Mouse (Mus musculus): ENCODE data around the gene Rbfox1. TPM values are rescaled to one million over a fixed set of nuclear protein-coding genes. Genes with fewer than 3 reads are reported as not detected.

Gene Rbfox1
- polyA plus RNA-seq, 1 experiment from 2014 or later: 125 TPM

DNA sequence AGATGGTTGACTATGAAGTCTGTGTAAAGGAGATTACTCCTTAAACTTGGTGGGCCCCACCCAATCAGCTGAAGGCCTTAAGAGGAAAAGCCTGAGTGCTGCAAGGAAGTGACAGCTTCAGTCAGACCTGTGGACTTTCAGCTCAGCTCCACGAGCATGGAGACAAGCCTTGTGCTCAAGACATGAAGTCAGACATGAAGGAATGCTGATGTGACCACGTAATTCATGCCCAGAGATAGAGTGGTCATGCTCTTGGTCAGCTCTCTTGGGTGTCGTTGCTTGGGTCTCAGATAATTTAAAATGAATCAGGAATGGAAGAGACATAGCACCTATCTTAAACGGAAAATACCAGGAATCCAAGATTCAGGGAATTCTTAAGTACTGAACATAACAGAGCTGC lies 1019.8 kb downstream of the Rbfox1 start:
- no peak overlapping the region for H3K4me3 ChIP-seq (replicated peaks; ENCODE audit: low read depth, low read length)
- no peak for ATAC-seq (ENCODE audit: low FRiP score, low TSS enrichment)
- 83% methylated on average over 4 of the region's 4 CpGs for WGBS

DNA sequence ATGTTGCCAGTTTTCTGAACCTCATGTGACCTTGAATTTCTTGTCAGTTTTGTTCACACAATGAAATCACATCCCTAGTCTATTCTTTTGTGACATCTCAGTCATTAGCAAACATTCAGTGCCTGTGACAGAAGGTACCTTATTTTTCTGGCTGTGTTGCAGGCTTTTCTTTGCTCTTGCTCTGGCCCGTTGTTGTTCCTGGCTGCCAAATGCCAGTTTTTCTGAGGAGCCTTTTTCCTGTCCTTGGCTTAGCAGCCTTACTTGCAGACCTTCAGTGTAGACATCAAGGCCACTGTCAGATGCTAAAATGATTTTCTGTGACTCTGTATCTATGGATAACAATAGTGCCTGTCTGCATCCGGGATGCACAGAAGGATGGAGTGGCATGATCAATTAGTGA lies 1020.8 kb downstream of the Rbfox1 start:
- Histone ChIP-seq H3K9ac (replicated peaks; ENCODE audit: low read length) (no peak overlapping the region), H3K4me1 (ENCODE audit: control insufficient read depth, insufficient read depth, low read length) (no peaks in the 10 kb centered on the region), H3K27me3 (ENCODE audit: control insufficient read depth, insufficient read depth, low read length) (no peaks in the 10 kb centered on the region), H3K4me3 (replicated peaks; ENCODE audit: low read depth, low read length) (no peak overlapping the region), H3K27ac (replicated peaks; ENCODE audit: low read depth, low read length) (0 out of 2 replicates have a peak overlapping the region, but pooled peaks have one; percentile 13), H3K36me3 (ENCODE audit: control insufficient read depth, insufficient read depth, low read length) (no peaks in the 10 kb centered on the region), H3K4me2 (ENCODE audit: low read length) (no peak overlapping the region), H3K9me3 (ENCODE audit: control insufficient read depth, low read length) (no peaks in the 10 kb centered on the region)
- DNase-seq (no peak), ATAC-seq (ENCODE audit: low FRiP score, low TSS enrichment) (no peak)
- WGBS: 36% methylated on average over 2 of the region's 2 CpGs

More for the DNA sequence above, 1019.8 kb downstream of the Rbfox1 start:
- H3K27ac ChIP-seq (replicated peaks; ENCODE audit: low read depth, low read length): no peak overlapping the region
- H3K27me3 ChIP-seq (ENCODE audit: control insufficient read depth, insufficient read depth, low read length): no peaks in the 10 kb centered on the region
- H3K9ac ChIP-seq (replicated peaks; ENCODE audit: low read length): no peak overlapping the region
- no peak for DNase-seq
- no peak overlapping the region for H3K4me2 ChIP-seq (ENCODE audit: low read length)
- H3K36me3 ChIP-seq (ENCODE audit: control insufficient read depth, insufficient read depth, low read length): no peaks in the 10 kb centered on the region
- no peaks in the 10 kb centered on the region for H3K9me3 ChIP-seq (ENCODE audit: control insufficient read depth, low read length)
- H3K4me1 ChIP-seq (ENCODE audit: control insufficient read depth, insufficient read depth, low read length): no peaks in the 10 kb centered on the region

DNA sequence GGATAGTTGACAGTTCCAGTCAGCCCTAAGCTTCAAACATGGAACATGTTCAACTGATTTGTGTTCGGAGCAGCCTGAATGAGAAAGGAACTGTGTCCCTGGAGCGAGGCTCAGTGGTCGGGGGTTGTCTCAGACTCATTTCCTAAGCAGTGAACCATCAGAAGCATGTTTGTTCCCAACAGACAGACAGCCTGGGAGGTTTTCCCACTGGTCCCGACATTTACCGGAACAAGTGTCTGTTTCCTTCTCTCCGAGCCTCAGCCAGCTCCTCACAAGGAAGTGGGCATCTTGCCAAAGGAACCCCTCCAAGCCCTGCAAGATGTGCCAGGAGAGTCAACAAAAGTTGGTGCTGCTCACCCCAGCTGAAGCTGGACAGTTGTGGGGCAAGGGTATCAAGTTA lies 1022.4 kb downstream of the Rbfox1 start:
- no peaks in the 10 kb centered on the region for H3K9me3 ChIP-seq (ENCODE audit: control insufficient read depth, low read length)
- H3K27ac ChIP-seq (replicated peaks; ENCODE audit: low read depth, low read length): no peak overlapping the region
- no peak overlapping the region for H3K9ac ChIP-seq (replicated peaks; ENCODE audit: low read length)
- no peaks in the 10 kb centered on the region for H3K4me1 ChIP-seq (ENCODE audit: control insufficient read depth, insufficient read depth, low read length)
- H3K36me3 ChIP-seq (ENCODE audit: control insufficient read depth, insufficient read depth, low read length): no peaks in the 10 kb centered on the region
- 65% methylated on average over 6 of the region's 6 CpGs for WGBS
- DNase-seq: peak; percentile 41
- no peak overlapping the region for H3K4me3 ChIP-seq (replicated peaks; ENCODE audit: low read depth, low read length)
- no peak for ATAC-seq (ENCODE audit: low FRiP score, low TSS enrichment)
- no peak overlapping the region for H3K4me2 ChIP-seq (ENCODE audit: low read length)
- H3K27me3 ChIP-seq (ENCODE audit: control insufficient read depth, insufficient read depth, low read length): no peaks in the 10 kb centered on the region

DNA sequence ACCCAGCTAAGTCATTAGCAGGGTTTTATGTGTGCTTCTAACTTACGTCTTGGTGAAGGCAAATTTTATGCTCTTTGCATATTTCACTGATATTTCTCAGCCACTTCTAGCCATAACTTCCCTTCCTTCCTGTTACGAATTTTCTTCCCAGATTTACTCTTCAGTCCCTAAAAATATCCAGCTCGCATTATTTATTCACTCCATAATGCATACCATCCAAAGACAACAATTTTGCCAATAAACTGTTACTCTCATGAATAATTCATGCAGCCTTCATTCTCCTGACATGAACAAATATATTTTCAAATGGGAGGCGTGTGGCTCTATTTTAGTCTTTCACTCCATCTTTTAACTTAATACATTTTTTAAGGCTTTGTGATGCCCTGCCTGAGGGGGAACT lies 1029.4 kb downstream of the Rbfox1 start:
- Histone ChIP-seq H3K9ac (replicated peaks; ENCODE audit: low read length) (no peak overlapping the region), H3K4me2 (ENCODE audit: low read length) (no peak overlapping the region), H3K27ac (replicated peaks; ENCODE audit: low read depth, low read length) (no peak overlapping the region), H3K4me1 (ENCODE audit: control insufficient read depth, insufficient read depth, low read length) (no peaks in the 10 kb centered on the region), H3K36me3 (ENCODE audit: control insufficient read depth, insufficient read depth, low read length) (no peaks in the 10 kb centered on the region), H3K4me3 (replicated peaks; ENCODE audit: low read depth, low read length) (no peak overlapping the region), H3K9me3 (ENCODE audit: control insufficient read depth, low read length) (no peaks in the 10 kb centered on the region), H3K27me3 (ENCODE audit: control insufficient read depth, insufficient read depth, low read length) (no peaks in the 10 kb centered on the region)
- 68% methylated on average over 4 of the region's 4 CpGs for WGBS
- DNase-seq: peak; percentile 31
- ATAC-seq (ENCODE audit: low FRiP score, low TSS enrichment): no peak

DNA sequence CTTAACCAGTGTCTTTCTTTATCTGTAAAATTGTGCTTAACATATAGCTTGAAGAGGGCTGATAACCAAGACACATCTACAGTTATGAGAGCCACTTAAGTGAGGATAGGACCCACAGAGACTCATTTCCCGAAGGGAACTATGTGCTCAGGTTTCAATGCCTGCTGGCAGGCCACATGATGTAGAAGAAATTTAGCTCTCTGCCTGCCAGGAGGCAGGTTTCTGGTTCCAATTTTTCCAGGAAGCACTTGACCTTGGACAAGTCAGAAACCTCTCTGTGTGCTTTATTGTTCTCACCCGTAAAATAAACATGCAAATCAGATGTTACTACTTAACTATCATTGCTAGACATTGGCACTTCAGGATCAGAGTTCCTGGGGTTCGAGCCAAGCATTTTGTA lies 1033.5 kb downstream of the Rbfox1 start:
- DNase-seq (no peak), ATAC-seq (ENCODE audit: low FRiP score, low TSS enrichment) (no peak)
- no peaks in the 10 kb centered on the region for H3K4me1 ChIP-seq (ENCODE audit: control insufficient read depth, insufficient read depth, low read length)
- H3K9me3 ChIP-seq (ENCODE audit: control insufficient read depth, low read length): no peaks in the 10 kb centered on the region
- H3K4me2 ChIP-seq (ENCODE audit: low read length): no peak overlapping the region
- H3K9ac ChIP-seq (replicated peaks; ENCODE audit: low read length): no peak overlapping the region
- WGBS: 71% methylated on average over 3 of the region's 3 CpGs
- no peak overlapping the region for H3K4me3 ChIP-seq (replicated peaks; ENCODE audit: low read depth, low read length)
- no peak overlapping the region for H3K27ac ChIP-seq (replicated peaks; ENCODE audit: low read depth, low read length)
- no peaks in the 10 kb centered on the region for H3K36me3 ChIP-seq (ENCODE audit: control insufficient read depth, insufficient read depth, low read length)
- no peaks in the 10 kb centered on the region for H3K27me3 ChIP-seq (ENCODE audit: control insufficient read depth, insufficient read depth, low read length)

DNA sequence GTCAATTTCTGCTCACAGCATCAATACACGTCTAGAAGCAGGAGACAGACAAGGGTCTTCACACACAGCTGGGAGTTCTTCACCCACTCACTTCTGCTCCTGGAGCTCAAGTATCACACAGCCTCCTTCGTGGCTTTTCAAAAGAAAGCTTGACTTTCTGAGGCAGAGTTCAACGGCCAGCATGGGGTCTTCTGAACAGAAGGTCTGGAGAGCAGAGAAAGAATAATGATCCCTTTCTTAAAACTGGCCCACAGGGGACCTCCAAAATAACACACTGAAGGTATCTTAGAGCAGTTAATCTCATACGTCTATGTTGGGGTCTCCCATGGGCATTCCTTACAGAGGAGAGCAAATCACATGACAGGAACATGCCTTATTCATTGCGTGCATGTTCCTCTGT lies 1034.5 kb downstream of the Rbfox1 start:
- DNase-seq: no peak
- H3K4me2 ChIP-seq (ENCODE audit: low read length): no peak overlapping the region
- ATAC-seq (ENCODE audit: low FRiP score, low TSS enrichment): no peak
- H3K27me3 ChIP-seq (ENCODE audit: control insufficient read depth, insufficient read depth, low read length): no peaks in the 10 kb centered on the region
- 35% methylated on average over 5 of the region's 5 CpGs for WGBS
- no peaks in the 10 kb centered on the region for H3K9me3 ChIP-seq (ENCODE audit: control insufficient read depth, low read length)
- H3K27ac ChIP-seq (replicated peaks; ENCODE audit: low read depth, low read length): no peak overlapping the region
- H3K36me3 ChIP-seq (ENCODE audit: control insufficient read depth, insufficient read depth, low read length): no peaks in the 10 kb centered on the region
- H3K4me1 ChIP-seq (ENCODE audit: control insufficient read depth, insufficient read depth, low read length): no peaks in the 10 kb centered on the region
- H3K9ac ChIP-seq (replicated peaks; ENCODE audit: low read length): no peak overlapping the region
- H3K4me3 ChIP-seq (replicated peaks; ENCODE audit: low read depth, low read length): no peak overlapping the region

DNA sequence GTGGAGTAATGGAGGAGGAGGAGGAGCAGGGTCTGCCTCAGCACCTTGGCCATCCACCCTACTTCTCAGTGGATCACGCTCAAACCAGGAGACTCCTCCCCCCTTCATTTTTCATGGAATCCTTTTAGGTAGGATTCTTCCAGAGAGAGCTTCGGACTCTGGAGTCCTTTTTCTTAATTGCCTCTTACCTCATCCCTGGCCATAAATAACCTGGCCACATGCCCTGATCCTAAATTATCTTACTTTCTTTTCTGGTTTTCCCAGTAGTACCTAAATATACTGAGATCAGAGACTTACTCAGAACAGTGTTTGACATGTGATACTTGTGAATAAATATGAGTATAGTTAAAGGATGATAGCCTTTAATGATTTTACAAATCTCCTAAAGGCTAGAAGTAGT lies 1042.5 kb downstream of the Rbfox1 start:
- no peak overlapping the region for H3K27ac ChIP-seq (replicated peaks; ENCODE audit: low read depth, low read length)
- H3K9ac ChIP-seq (replicated peaks; ENCODE audit: low read length): no peak overlapping the region
- no peaks in the 10 kb centered on the region for H3K9me3 ChIP-seq (ENCODE audit: control insufficient read depth, low read length)
- 82% methylated on average over 2 of the region's 2 CpGs for WGBS
- H3K4me1 ChIP-seq (ENCODE audit: control insufficient read depth, insufficient read depth, low read length): no peaks in the 10 kb centered on the region
- no peak overlapping the region for H3K4me3 ChIP-seq (replicated peaks; ENCODE audit: low read depth, low read length)
- ATAC-seq (ENCODE audit: low FRiP score, low TSS enrichment) (no peak), DNase-seq (no peak)
- no peak overlapping the region for H3K4me2 ChIP-seq (ENCODE audit: low read length)
- no peaks in the 10 kb centered on the region for H3K36me3 ChIP-seq (ENCODE audit: control insufficient read depth, insufficient read depth, low read length)
- no peaks in the 10 kb centered on the region for H3K27me3 ChIP-seq (ENCODE audit: control insufficient read depth, insufficient read depth, low read length)

DNA sequence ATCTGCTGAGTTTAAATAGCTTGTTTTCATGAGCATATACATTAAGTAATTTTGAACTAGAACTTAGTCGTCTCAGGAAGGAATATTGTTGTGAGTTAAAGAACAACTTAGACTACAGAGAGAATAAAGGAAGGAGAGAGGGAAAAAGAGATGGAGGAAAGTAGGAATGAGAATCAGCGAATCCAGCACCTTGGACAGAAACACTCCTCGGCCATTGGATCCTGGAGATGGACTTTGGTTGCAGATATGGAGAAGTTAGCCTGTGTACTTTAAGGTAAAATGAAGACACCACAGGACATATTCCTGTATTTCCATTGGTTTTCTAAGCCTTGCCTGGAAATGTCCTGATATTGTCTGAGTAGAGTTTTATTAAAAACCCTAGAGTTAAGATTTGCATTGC lies 1045.6 kb downstream of the Rbfox1 start:
- Histone ChIP-seq H3K27ac (replicated peaks; ENCODE audit: low read depth, low read length) (no peak overlapping the region), H3K9me3 (ENCODE audit: control insufficient read depth, low read length) (no peaks in the 10 kb centered on the region), H3K27me3 (ENCODE audit: control insufficient read depth, insufficient read depth, low read length) (no peaks in the 10 kb centered on the region), H3K36me3 (ENCODE audit: control insufficient read depth, insufficient read depth, low read length) (no peaks in the 10 kb centered on the region), H3K4me3 (replicated peaks; ENCODE audit: low read depth, low read length) (no peak overlapping the region), H3K9ac (replicated peaks; ENCODE audit: low read length) (no peak overlapping the region), H3K4me1 (ENCODE audit: control insufficient read depth, insufficient read depth, low read length) (no peaks in the 10 kb centered on the region), H3K4me2 (ENCODE audit: low read length) (no peak overlapping the region)
- no peak for ATAC-seq (ENCODE audit: low FRiP score, low TSS enrichment)
- WGBS: 61% methylated on average over 3 of the region's 3 CpGs
- DNase-seq: no peak

DNA sequence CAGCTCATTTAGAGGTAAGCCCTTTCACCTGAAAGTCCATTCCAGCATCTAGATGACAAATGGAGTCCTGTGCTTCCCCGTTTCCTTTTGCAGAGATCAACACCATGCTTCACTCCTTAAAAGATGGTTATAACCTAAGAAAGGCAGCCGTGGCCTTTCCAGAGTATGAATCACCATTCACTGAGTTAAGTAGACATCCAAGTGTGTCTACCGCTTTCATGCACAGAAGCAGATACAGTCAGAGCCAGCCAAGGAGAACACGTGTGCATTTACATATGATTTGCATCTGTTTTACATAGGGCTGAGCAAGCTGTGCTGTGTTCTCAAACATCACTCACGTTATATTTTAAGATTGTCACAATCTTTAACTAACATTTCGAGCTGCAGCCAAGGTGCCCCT lies 1061.0 kb downstream of the Rbfox1 start:
- H3K27ac ChIP-seq (replicated peaks; ENCODE audit: low read depth, low read length): no peak overlapping the region
- H3K4me2 ChIP-seq (ENCODE audit: low read length): no peak overlapping the region
- H3K4me3 ChIP-seq (replicated peaks; ENCODE audit: low read depth, low read length): no peak overlapping the region
- no peak for DNase-seq
- no peak for ATAC-seq (ENCODE audit: low FRiP score, low TSS enrichment)
- no peaks in the 10 kb centered on the region for H3K4me1 ChIP-seq (ENCODE audit: control insufficient read depth, insufficient read depth, low read length)
- H3K36me3 ChIP-seq (ENCODE audit: control insufficient read depth, insufficient read depth, low read length): no peaks in the 10 kb centered on the region
- H3K27me3 ChIP-seq (ENCODE audit: control insufficient read depth, insufficient read depth, low read length): no peaks in the 10 kb centered on the region
- no peak overlapping the region for H3K9ac ChIP-seq (replicated peaks; ENCODE audit: low read length)
- H3K9me3 ChIP-seq (ENCODE audit: control insufficient read depth, low read length): no peaks in the 10 kb centered on the region
- 69% methylated on average over 6 of the region's 6 CpGs for WGBS

All from midbrain, embryonic 14.5 days (tissue).